Mouse (Mus musculus) embryonic fibroblast, embryonic 13.5 days (primary cell): Measurements from ENCODE around the gene Cerk. TPM values are rescaled to one million over a fixed set of nuclear protein-coding genes. Genes with fewer than 3 reads are reported as not detected.

Experiments
- H3K27ac ChIP-seq: 2 replicates; pipeline ENCODE4 v1.5.1; 2012; ENCODE audit warnings: low read length, control low read depth, inconsistent platforms; ENCODE audit not compliant: insufficient read depth
- H3K4me1 ChIP-seq: 2 replicates; pipeline ENCODE4 v1.6.1; 2011; ENCODE audit warnings: low read length; ENCODE audit not compliant: control insufficient read depth, insufficient read depth
- H3K4me3 ChIP-seq: 2 replicates; pipeline ENCODE4 v1.5.1; 2011; ENCODE audit warnings: mild to moderate bottlenecking, control low read depth, low read length; ENCODE audit not compliant: insufficient read depth
- CTCF ChIP-seq: IDR thresholded peaks from 2 replicates; pipeline ENCODE4 v1.5.1; 2011; ENCODE audit warnings: mild to moderate bottlenecking, control low read depth, low read length, moderate library complexity, borderline replicate concordance; ENCODE audit not compliant: insufficient read depth
- POLR2A ChIP-seq: IDR thresholded peaks from 2 replicates; pipeline ENCODE4 v1.6.1; 2011; ENCODE audit warnings: low read depth, mild to moderate bottlenecking, control low read depth, low read length, moderate library complexity
- polyA plus RNA-seq: library from polyadenylated mRNA; stranded (reverse); fragments of >200 nt; gene quantifications from 2 replicates; pipeline ENCODE4 v1.2.4, GENCODE M21; 2011; ENCODE audit warnings: low read depth; ENCODE audit not compliant: missing spikeins, insufficient read length

Gene Cerk
- polyA plus RNA-seq, 1 experiment: 9.6 TPM

DNA sequence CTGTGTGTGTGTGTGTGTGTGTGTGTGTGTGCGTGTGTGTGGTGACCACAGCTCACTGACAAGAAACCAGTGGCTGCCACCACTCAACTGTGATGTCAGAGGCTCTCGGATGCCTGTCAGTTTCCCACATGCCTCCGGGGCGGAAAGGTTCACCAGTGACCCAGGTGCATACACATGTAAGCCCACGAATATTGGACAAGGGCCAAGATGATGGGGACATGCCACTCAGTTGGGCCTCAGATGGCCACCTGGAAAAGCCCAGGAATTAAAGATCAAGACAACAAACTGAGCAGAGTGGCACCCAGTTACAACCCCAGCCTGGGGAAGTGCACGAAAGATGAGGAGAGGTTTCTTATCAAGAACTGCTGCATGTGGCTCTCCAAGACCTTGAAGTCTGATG, 13.4 kb downstream of the Cerk start:
- peaks cover 14% of the 10 kb centered on the region for H3K4me1 ChIP-seq
- TF ChIP-seq POLR2A: no peak
- no peak for TF ChIP-seq CTCF
- no peak overlapping the region for H3K27ac ChIP-seq
- H3K4me3 ChIP-seq: no peak overlapping the region

DNA sequence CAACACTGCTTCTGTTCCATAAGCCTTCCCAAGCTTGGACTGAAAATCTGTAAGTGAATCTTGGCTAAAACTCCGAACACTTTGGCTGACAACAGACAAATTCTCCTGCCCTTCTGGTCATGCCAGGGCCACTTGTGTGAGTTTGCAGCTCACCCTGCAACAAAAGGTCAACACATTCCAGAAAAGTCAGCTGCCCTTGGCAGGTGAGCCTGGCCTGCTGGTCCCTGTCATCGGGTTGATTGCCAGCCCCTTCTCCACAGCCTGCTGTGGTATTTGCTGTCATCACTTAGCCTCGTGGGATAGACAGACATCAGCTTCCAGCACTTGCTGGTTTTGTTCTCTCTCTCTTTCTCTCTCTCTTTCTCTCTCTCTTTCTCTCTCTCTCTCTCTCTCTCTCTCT, 13.8 kb downstream of the Cerk start:
- Histone ChIP-seq H3K27ac (no peak overlapping the region), H3K4me3 (no peak overlapping the region), H3K4me1 (peaks cover 14% of the 10 kb centered on the region)
- TF ChIP-seq CTCF (no peak), POLR2A (no peak)

DNA sequence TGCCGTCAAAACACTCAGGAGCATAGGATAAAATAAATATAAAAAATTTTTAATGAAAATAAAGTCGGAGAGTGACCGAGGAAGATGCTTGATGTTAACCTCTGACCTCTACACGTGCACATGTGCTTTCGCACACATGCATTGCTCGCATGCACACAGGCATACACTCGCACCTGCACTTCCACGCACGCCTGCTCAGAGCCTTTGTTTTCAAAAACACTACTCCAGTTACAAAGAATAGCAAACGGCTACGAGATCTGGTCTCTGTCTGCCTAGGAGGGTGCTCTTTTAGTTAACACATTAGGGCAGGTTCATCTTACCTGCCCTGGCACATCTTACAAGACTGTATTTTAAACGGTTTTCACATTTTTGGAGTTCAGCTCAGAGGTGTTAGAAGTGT, 14.6 kb downstream of the Cerk start:
- Histone ChIP-seq H3K27ac (no peak overlapping the region), H3K4me3 (no peak overlapping the region), H3K4me1 (peaks cover 14% of the 10 kb centered on the region)
- TF ChIP-seq POLR2A (no peak), CTCF (no peak)

DNA sequence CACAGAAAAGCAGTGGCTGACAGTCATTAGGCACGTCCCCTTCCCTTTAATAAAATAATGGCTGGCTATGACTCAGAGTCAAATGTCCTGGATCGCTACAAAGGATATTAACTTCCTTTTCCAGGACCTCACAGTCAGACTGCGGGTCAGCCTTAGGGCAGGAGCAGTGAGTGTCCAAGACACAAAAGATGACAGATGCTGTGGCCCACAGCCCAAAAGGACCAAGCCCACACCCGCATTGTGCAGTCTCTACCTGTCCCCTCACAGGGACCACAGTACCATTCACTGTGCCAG, 16.2 kb downstream of the Cerk start:
- no peak overlapping the region for H3K27ac ChIP-seq
- H3K4me1 ChIP-seq: peaks cover 14% of the 10 kb centered on the region

DNA sequence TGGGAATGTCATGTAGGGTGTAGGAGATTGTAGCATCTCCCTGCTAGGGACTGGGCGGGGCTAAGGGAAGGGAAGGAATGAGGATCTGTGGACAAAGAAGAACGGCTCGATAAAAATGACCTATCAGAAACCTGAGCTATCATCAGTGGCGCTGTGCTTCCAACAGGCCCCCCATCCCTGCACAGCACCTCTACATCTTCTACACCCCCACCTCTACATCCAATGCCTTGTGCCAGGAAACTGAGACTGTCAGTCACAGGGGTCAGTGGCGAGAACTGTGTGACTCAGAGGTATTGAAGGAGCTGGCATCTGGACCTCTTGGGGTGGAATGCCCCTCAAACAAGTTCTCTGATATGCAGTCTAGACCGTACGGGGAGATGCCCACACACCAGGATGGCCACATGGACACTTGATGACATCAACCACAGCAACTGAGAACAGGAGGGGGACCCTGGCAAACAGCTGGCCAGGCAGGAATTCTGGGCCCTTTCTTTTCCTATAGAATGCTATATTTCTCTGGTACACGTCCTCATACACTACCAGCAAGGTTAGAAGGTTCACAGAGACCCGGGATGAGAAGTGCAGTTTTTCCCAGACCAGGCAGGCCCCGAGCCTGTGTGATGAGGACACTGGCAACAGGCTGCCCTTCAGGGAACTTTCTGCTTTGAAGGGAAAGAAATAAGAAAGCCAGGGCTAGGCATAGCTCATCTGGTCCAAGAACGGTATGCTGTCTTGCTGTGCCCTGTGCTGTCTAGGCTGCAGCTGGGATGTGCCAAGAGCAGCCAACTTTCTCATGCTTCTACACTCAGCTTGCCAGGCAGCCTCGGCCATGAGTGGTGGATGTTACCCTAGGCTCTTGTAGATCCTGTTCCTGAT, 16.8 kb downstream of the Cerk start:
- H3K4me3 ChIP-seq: no peak overlapping the region
- peaks cover 14% of the 10 kb centered on the region for H3K4me1 ChIP-seq
- TF ChIP-seq POLR2A: no peak
- TF ChIP-seq CTCF: no peak
- H3K27ac ChIP-seq: no peak overlapping the region

More for the DNA sequence above, 16.2 kb downstream of the Cerk start:
- no peak for TF ChIP-seq CTCF
- no peak for TF ChIP-seq POLR2A
- H3K4me3 ChIP-seq: no peak overlapping the region

DNA sequence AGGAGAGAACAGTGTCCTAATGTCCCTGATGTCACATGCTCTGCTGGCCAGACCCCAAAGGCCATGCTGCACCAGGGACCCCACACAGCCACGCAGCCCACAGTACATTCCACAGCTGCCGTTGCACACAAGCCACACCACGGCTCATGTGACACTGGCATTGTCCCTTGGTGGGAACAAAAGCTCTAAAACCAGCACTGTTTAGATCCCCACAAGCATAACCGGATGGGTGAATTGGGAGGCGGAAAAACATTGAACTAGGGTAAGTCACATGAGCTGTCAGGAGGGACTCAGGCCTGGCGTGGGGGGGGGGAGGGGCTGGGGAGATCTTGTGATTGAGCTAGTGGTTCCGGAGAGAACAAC, 17.5 kb downstream of the Cerk start:
- Histone ChIP-seq H3K4me3 (no peak overlapping the region), H3K4me1 (peaks cover 14% of the 10 kb centered on the region), H3K27ac (no peak overlapping the region)
- no peak for TF ChIP-seq POLR2A

DNA sequence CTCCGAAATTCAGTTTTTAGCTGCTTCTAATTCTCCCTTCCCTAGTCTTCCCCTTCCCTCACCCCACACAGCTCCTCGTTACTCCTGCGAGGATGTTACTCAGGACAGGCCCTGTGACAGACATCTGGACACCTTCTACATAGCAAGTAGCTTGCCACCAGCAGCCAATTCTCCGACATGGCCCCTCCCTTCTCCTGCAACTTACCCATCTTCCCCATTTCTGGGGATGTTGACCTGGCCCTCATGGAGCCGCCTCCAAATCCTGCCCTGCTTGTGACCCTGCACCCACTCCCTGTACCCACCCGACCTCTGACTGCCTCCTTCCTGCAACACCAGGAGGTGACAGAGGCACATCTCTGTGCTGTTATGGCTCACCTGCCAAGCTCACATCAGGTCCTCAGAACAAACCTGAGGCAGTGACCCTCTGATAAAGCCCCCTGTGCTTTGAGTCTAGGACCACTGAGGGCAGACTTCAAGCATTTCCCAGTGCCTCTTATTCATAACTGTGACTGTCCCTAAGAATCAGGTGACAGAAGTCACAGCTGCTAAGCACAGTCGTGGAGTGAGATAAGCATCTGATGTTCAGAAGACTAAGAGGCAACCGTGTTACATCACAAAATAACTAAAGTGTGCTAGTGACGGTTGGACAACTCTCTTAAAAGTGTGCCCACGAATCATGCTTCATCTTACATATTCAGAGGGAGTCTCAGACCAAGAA, 18.0 kb downstream of the Cerk start:
- Histone ChIP-seq H3K4me3 (no peak overlapping the region), H3K4me1 (peaks cover 14% of the 10 kb centered on the region), H3K27ac (no peak overlapping the region)
- TF ChIP-seq CTCF (no peak), POLR2A (no peak)

DNA sequence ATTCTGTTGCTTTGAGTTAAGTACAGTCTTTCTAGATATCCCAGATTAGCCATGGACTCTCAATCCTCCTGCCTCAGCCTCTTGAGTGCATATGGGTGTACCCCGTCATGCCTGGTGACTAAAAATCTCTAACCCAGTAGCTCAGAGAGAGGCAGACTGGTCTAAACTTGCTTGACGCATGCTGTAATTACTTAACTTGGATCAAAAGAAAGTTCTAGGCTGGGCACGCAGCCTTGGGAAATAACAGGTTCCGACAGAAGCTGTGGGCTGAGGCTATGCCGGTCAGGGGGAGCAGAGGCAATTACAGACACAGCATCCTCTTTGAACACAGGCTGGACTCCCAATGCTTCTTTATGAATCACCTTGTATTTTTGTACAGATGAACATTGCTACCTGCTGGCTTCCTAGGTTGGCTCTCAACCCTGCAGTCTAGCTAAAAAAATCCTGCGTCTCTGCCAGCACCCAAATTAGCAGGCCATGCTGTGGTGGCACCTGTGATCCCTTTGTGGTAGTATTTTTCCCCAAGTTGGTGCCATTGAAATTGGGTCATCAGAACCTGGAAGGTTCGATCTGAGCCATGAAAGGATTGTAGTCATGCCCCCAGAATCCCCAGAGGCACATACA, 18.8 kb downstream of the Cerk start:
- H3K4me1 ChIP-seq: peaks cover 14% of the 10 kb centered on the region
- H3K27ac ChIP-seq: no peak overlapping the region
- H3K4me3 ChIP-seq: no peak overlapping the region
- TF ChIP-seq CTCF (no peak), POLR2A (no peak)

DNA sequence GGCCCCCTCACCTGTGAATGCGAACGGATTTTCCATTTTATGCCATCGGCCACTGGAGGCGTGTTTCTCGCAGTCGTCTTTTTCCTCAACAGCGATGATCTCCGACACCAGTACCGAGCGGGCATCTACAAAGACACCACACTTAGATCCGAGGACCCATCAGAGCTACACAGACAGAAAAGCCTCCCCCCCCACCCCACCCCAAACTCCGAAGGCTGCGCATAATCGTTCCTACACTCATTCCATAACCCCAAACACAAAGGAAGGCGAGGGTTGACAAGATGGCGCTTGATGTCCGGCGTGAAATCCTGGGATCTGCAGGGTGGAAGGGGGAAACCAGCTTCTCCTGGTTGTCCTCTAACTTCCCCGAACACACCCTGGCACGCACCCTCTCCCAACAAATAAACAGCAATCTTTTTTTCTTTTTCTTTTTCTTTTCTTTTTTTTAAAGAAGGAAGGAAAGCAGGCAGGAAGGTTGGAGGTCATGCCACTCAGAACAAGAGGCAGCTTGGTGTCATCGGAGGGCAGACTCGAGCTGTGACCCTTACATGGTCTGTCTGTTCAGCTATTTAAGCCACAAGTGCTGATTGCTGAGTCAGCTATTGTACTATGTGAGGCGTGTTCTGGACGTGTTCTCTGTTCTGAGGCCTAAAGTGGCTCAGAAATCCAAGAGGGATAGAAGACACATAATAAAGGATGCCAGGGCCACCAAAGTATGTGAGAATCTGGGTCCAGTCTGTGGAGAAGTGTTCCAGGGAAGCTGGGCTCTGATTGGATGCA, 19.9 kb downstream of the Cerk start:
- Histone ChIP-seq H3K4me1 (peaks cover 14% of the 10 kb centered on the region), H3K27ac (no peak overlapping the region), H3K4me3 (no peak overlapping the region)
- TF ChIP-seq POLR2A (no peak), CTCF (no peak)
